13 mouse cellular contexts compared by ENCODE assay signal in the genomic region with DNA sequence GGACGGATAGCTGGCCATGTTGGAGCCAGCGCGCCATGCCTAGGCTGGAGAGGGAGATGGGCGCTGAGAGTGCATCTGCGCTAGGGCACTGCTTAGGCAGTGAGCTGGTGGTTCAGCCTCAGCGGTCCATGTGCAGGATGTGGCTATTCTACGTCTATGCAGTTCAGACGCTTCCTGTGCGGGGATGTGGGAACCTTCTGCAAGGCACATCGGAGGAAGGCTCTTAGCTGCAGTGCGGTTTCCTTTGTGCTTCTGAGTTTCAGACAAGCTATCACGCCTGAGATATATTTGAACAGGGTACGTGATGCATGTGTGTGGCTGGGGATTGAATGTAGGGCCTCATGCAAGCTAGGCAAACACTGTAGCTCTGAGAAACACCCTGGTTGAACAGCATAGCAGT. TPM values are rescaled to one million over a fixed set of nuclear protein-coding genes. Genes with fewer than 3 reads are reported as not detected.
DNase-seq lines count a peak whose midpoint lies in the region; ATAC-seq lines count a peak whose summit lies in the region.
"Had no signal": no experiment of that assay in that cellular context is flagged by ENCODE, and none has a peak within 500 bp of the region (broad histone marks: within the 10 kb centered on the region; RNA-seq: fewer than 3 reads in every experiment).

No protein-coding gene starts in this region.

- ATAC-seq in erythroblast, adult 5-6 weeks (replicated peaks; ENCODE audit: low FRiP score, poor library complexity, severe bottlenecking): 0 out of 2 replicates have a peak, but pooled peaks have one; percentile 28
- peak; percentile 55; the same call in 1 of the 2 replicates for ATAC-seq in megakaryocyte-erythroid progenitor cell, adult 5-6 weeks (replicated peaks; ENCODE audit: low FRiP score, low TSS enrichment, poor library complexity, severe bottlenecking)
- ATAC-seq in midbrain, embryonic 16.5 days: no peak
- ATAC-seq: intestine, embryonic 15.5 days had no signal

- H3K4me2 ChIP-seq in midbrain, embryonic 16.5 days (ENCODE audit: low read length): no peak overlapping the region
- H3K4me2 ChIP-seq: embryonic facial prominence, embryonic 13.5 days; intestine, embryonic 15.5 days had no signal

- WGBS in midbrain, embryonic 16.5 days: 92% methylated on average over 13 of the region's 13 CpGs

- H3K36me3 ChIP-seq in midbrain, embryonic 16.5 days (ENCODE audit: control insufficient read depth, insufficient read depth, low read length): no peaks in the 10 kb centered on the region
- H3K36me3 ChIP-seq: embryonic facial prominence, embryonic 13.5 days; intestine, embryonic 15.5 days had no signal

- peaks cover 6% of the 10 kb centered on the region; the same call in 1 of the 2 replicates for H3K4me1 ChIP-seq in midbrain, embryonic 16.5 days (ENCODE audit: control insufficient read depth, insufficient read depth, low read length)
- H3K4me1 ChIP-seq: embryonic facial prominence, embryonic 13.5 days; intestine, embryonic 15.5 days had no signal

- no peak overlapping the region for H3K9ac ChIP-seq in midbrain, embryonic 16.5 days (ENCODE audit: low read depth, low read length)
- H3K9ac ChIP-seq: embryonic facial prominence, embryonic 13.5 days; intestine, embryonic 15.5 days had no signal

- DNase-seq in heart, adult 11 months: peak; percentile 87
- DNase-seq in heart, postnatal 14 days: no peak
- DNase-seq in thymus, postnatal 0 days (ENCODE audit: low spot score): peak; percentile 95
- DNase-seq in adipocyte (ENCODE audit: low spot score): no peak
- DNase-seq in cerebellum, postnatal 25 days: no peak
- DNase-seq: adrenal gland, adult 8-10 months; cerebellum, adult 11 months; lung, adult 2 months had no signal

- no peaks in the 10 kb centered on the region for H3K27me3 ChIP-seq in midbrain, embryonic 16.5 days (ENCODE audit: control insufficient read depth, insufficient read depth, low read depth, low read length)
- H3K27me3 ChIP-seq: embryonic facial prominence, embryonic 13.5 days; intestine, embryonic 15.5 days had no signal

- no peak overlapping the region for H3K4me3 ChIP-seq in midbrain, embryonic 16.5 days (ENCODE audit: low read depth, low read length)
- H3K4me3 ChIP-seq: embryonic facial prominence, embryonic 13.5 days; intestine, embryonic 15.5 days had no signal

- no peaks in the 10 kb centered on the region for H3K9me3 ChIP-seq in midbrain, embryonic 16.5 days (replicated peaks; ENCODE audit: control insufficient read depth, low read length, poor library complexity, severe bottlenecking)
- H3K9me3 ChIP-seq: embryonic facial prominence, embryonic 13.5 days; intestine, embryonic 15.5 days had no signal

- intact Hi-C loops in heart, postnatal 14 days (cut with DNase I): no loop called here

- H3K27ac ChIP-seq in midbrain, embryonic 16.5 days (ENCODE audit: low read length): no peak overlapping the region
- H3K27ac ChIP-seq: embryonic facial prominence, embryonic 13.5 days; intestine, embryonic 15.5 days had no signal

RNA-seq across cellular contexts. Expression of gene Lrpprc, which starts 54.4 kb away (rescaled TPM):
- 100 to 1,000 TPM; 150 to 152 TPM for total RNA-seq in heart, postnatal 14 days (2021)
- total RNA-seq in erythroblast, adult 5-6 weeks (2015; ENCODE audit: low replicate concordance): 36.4 and 60.1 TPM in 2 replicates
- 74.5 and 116 TPM in 2 replicates for total RNA-seq in erythroblast, adult 5-6 weeks (2017; ENCODE audit: low replicate concordance)
- 63.8 and 67.3 TPM in 2 replicates for total RNA-seq in megakaryocyte-erythroid progenitor cell, adult 5-6 weeks (2014; fragmentation: Nextera tagmentation)
- 115 TPM in 2 replicates for total RNA-seq in megakaryocyte-erythroid progenitor cell, adult 5-6 weeks (2017)
- 24.1 and 26.4 TPM in 2 replicates for polyA plus RNA-seq in thymus, postnatal 0 days (2015; fragmentation: Nextera tagmentation; extraction: Ambion mirVana)
- polyA plus RNA-seq in midbrain, embryonic 16.5 days (2015; fragmentation: Nextera tagmentation; extraction: Ambion mirVana): 47.5 and 51.0 TPM in 2 replicates

Comparison
In these comparisons a context has a peak if more than half of its experiments do, and no peak if none do; other contexts are left out.
1. DNase-seq: peak in heart, adult 11 months (single experiment) and thymus, postnatal 0 days (single experiment); none in heart, postnatal 14 days (0 of 2), adipocyte (single experiment) and cerebellum, postnatal 25 days (0 of 2).